Mouse (Mus musculus) ES-E14 (cell line): Measurements from ENCODE around the gene Mcam.

ENCODE experiments used
- HCFC1 ChIP-seq: IDR thresholded peaks from 2 replicates; pipeline ENCODE4 v1.6.1; 2012; ENCODE audit warnings: low read length, inconsistent platforms, borderline replicate concordance; ENCODE audit not compliant: insufficient read depth
- MAFK ChIP-seq: IDR thresholded peaks from 2 replicates; pipeline ENCODE4 v1.6.1; 2014; ENCODE audit warnings: mild to moderate bottlenecking, low read depth, low read length, inconsistent platforms; ENCODE audit not compliant: insufficient read depth
- ZC3H11A ChIP-seq: IDR thresholded peaks from 2 replicates; pipeline ENCODE4 v1.6.1; 2012; ENCODE audit warnings: low read depth, mild to moderate bottlenecking, inconsistent platforms, low read length, borderline replicate concordance
- ZNF384 ChIP-seq: IDR thresholded peaks from 2 replicates; pipeline ENCODE4 v1.6.1; 2012; ENCODE audit warnings: low read depth, low read length, inconsistent platforms

DNA sequence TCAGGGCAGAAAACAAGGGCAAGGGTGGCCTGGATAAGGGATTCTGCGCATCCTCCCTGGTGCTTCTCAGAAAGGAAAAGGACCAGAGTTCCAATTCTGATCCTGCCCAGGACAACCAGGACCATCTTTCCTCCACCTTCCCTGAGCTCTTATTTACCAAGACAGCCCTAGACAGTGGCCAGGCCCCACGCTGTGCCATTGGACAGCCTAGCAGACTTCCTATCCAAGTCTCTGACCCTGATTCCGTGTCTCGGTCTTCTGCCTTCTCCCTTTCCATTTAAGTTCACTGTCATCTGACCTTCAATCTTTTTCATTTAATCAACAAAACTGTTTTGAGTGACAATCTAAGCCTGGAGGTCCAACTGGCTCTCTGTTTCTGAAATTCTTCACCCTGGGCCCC, 27.7 kb upstream of the Mcam start:
- no peak for TF ChIP-seq MAFK
- TF ChIP-seq HCFC1 = no peak
- TF ChIP-seq ZNF384 = no peak
- TF ChIP-seq ZC3H11A = no peak
